Mouse (Mus musculus): ENCODE measurements around the gene Vmn1r30. TPM values are rescaled to one million over a fixed set of nuclear protein-coding genes. Genes with fewer than 3 reads are reported as not detected.

The Vmn1r30 gene
- not detected in 2 replicates for total RNA-seq (2014; rRNA removed)
- polyA plus RNA-seq (2015; fragmentation: Nextera tagmentation; extraction: Ambion mirVana) = not detected in 2 replicates

- ATAC-seq (ENCODE audit: low FRiP score) (no peak), DNase-seq (ENCODE audit: low spot score) (no peak)
- Histone ChIP-seq H3K4me3 (ENCODE audit: low read depth, low read length) (no peak within 1 kb of the TSS), H3K4me1 (ENCODE audit: insufficient read depth, low read length) (no peaks in the 10 kb centered on the region), H3K36me3 (ENCODE audit: insufficient read depth, low read length) (no peaks in the 10 kb centered on the region), H3K9ac (replicated peaks; ENCODE audit: low read length, poor library complexity, severe bottlenecking) (no peak within 1 kb of the TSS), H3K27me3 (ENCODE audit: insufficient read depth, low read length) (no peaks in the 10 kb centered on the region), H3K9me3 (ENCODE audit: low read length) (no peaks in the 10 kb centered on the region), H3K4me2 (ENCODE audit: low read depth, low read length, poor library complexity, severe bottlenecking) (no peak within 1 kb of the TSS), H3K27ac (ENCODE audit: low read depth, low read length) (no peak within 1 kb of the TSS)
- no peak for TF ChIP-seq CTCF (IDR thresholded peaks at IDR 0.05)
These were observed at the start of gene Vmn1r30 for GRCm38 (mm10) chr6:58443285-58443684. TSS of gene Vmn1r30 (minus strand) at chr6:58443385.

DNA sequence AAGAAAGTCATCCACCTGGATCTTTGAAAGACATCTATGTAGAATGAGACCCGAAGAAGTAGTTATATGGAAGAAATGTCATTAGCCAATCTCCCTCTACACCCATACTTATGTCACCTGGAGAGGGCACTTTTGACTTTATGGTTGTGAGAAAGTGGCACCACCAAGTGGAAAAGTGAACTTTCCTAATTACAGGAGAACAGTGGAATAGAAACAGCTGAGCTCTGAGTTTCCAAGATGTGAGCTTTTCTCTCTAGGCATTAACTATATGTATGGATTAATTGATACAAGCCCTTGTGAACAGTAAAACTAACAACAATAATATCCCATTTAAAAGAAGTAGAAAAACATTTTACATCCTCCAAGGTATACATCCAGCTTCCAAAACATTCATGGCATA lies 32.0 kb upstream of the Vmn1r30 start, which contains the start of gene Vmn1r31:
Gene Vmn1r31 (minus strand): TSS at position 101 of the 400 bp plus-strand sequence.
- H3K27me3 ChIP-seq (ENCODE audit: insufficient read depth, low read length) = no peaks in the 10 kb centered on the region
- no peaks in the 10 kb centered on the region for H3K9me3 ChIP-seq (ENCODE audit: low read length)
- no peak for DNase-seq (ENCODE audit: low spot score)
- H3K36me3 ChIP-seq (ENCODE audit: insufficient read depth, low read length) = no peaks in the 10 kb centered on the region
- no peak within 1 kb of the TSS for H3K4me3 ChIP-seq (ENCODE audit: low read depth, low read length)
- H3K9ac ChIP-seq (replicated peaks; ENCODE audit: low read length, poor library complexity, severe bottlenecking) = no peak within 1 kb of the TSS
- no peak for ATAC-seq (ENCODE audit: low FRiP score)
- no peak for TF ChIP-seq CTCF (IDR thresholded peaks at IDR 0.05)
- H3K27ac ChIP-seq (ENCODE audit: low read depth, low read length) = no peak within 1 kb of the TSS
- H3K4me1 ChIP-seq (ENCODE audit: insufficient read depth, low read length) = no peaks in the 10 kb centered on the region
- WGBS = 85% methylated on average over 1 of the region's 1 CpGs
- no peak within 1 kb of the TSS for H3K4me2 ChIP-seq (ENCODE audit: low read depth, low read length, poor library complexity, severe bottlenecking)

Other genes starting within 250 kb of the Vmn1r30 start
- gene Vmn1r27, start 224.6 kb downstream of the Vmn1r30 start, total RNA-seq (2014; rRNA removed) = not detected in 2 replicates
- gene Vmn1r27, start 224.6 kb downstream of the Vmn1r30 start, polyA plus RNA-seq (2015; fragmentation: Nextera tagmentation; extraction: Ambion mirVana) = not detected in 2 replicates
- not detected in 2 replicates for gene Vmn1r28, start 181.3 kb downstream of the Vmn1r30 start, total RNA-seq (2014; rRNA removed)
- not detected in 2 replicates for gene Vmn1r28, start 181.3 kb downstream of the Vmn1r30 start, polyA plus RNA-seq (2015; fragmentation: Nextera tagmentation; extraction: Ambion mirVana)
- not detected in 2 replicates for gene Vmn1r29, start 141.8 kb downstream of the Vmn1r30 start, total RNA-seq (2014; rRNA removed)
- not detected in 2 replicates for gene Vmn1r29, start 141.8 kb downstream of the Vmn1r30 start, polyA plus RNA-seq (2015; fragmentation: Nextera tagmentation; extraction: Ambion mirVana)
- gene Vmn1r31, start 31.9 kb upstream of the Vmn1r30 start, total RNA-seq (2014; rRNA removed) = not detected in 2 replicates
- not detected in 2 replicates for gene Vmn1r31, start 31.9 kb upstream of the Vmn1r30 start, polyA plus RNA-seq (2015; fragmentation: Nextera tagmentation; extraction: Ambion mirVana)
- gene Abcg2, start 141.1 kb upstream of the Vmn1r30 start, total RNA-seq (2014; rRNA removed) = 25.2 and 27.4 TPM in 2 replicates
- gene Abcg2, start 141.1 kb upstream of the Vmn1r30 start, polyA plus RNA-seq (2015; fragmentation: Nextera tagmentation; extraction: Ambion mirVana) = 28.6 and 29.0 TPM in 2 replicates